Mouse (Mus musculus) spleen, embryonic (tissue): ENCODE measurements around the gene Taar9.
"Not testable (repeated sequence)": the region's sequence is repeated elsewhere in the genome, so short reads cannot be mapped to it uniquely, and the experiment has no call there.

Experiments used
- CTCF ChIA-PET: fragments of 350-600 bp; sonication (Branson Sonifier 250); formaldehyde crosslinking; loops from one replicate; lab custom pipeline; 2022; lab: Charles Lee

The Taar9 gene

GRCm38 (mm10) chr10:24109434-24109833 lies at the start of gene Taar9:
Gene Taar9, minus strand, starts transcription at chr10:24109534.
- CTCF ChIA-PET: not testable (repeated sequence)

GRCm38 (mm10) chr10:24158470-24159254 lies 49.3 kb upstream of the Taar9 start:
- CTCF ChIA-PET: interaction anchor here (0.7 kb wide), 1 partner anchor 38 kb away, joined by 5 read pairs; no protein-coding TSS in a partner anchor

GRCm38 (mm10) chr10:24150086-24150485 lies 40.8 kb upstream of the Taar9 start:
- CTCF ChIA-PET: interaction anchor here (1.0 kb wide), 1 partner anchor 18 kb away, joined by 5 read pairs; no protein-coding TSS in a partner anchor

GRCm38 (mm10) chr10:24149135-24149781 lies 39.9 kb upstream of the Taar9 start, which contains the start of gene Stx7:
Gene Stx7, plus strand, starts transcription at chr10:24149302.
- CTCF ChIA-PET: interaction anchor here (1.1 kb wide), 1 partner anchor 11 kb away, joined by 3 read pairs; no protein-coding TSS in a partner anchor

- CTCF ChIA-PET: no interaction called here
Observed at GRCm38 (mm10) chr10:24142735-24143134, 33.4 kb upstream of the Taar9 start.

- CTCF ChIA-PET: interaction anchor here (0.8 kb wide), 1 partner anchor 1662 kb away, joined by 12 read pairs; no protein-coding TSS in a partner anchor
Observed at GRCm38 (mm10) chr10:24138623-24139261, 29.4 kb upstream of the Taar9 start.

- CTCF ChIA-PET: no interaction called here
Observed at GRCm38 (mm10) chr10:24134071-24134645, 24.8 kb upstream of the Taar9 start.

GRCm38 (mm10) chr10:24133132-24133531 lies 23.8 kb upstream of the Taar9 start:
- CTCF ChIA-PET: no interaction called here

GRCm38 (mm10) chr10:24132273-24132672 lies 22.9 kb upstream of the Taar9 start:
- CTCF ChIA-PET: interaction anchor here (0.6 to 1.4 kb wide), 2 partner anchors 18 to 320 kb away, joined by 5 to 10 read pairs; no protein-coding TSS in a partner anchor

GRCm38 (mm10) chr10:24131451-24132262 lies 22.3 kb upstream of the Taar9 start:
- CTCF ChIA-PET: interaction anchor here (1.4 kb wide), 1 partner anchor 18 kb away, joined by 5 read pairs; no protein-coding TSS in a partner anchor

GRCm38 (mm10) chr10:24111116-24111778 lies 1.9 kb upstream of the Taar9 start:
- CTCF ChIA-PET: no interaction called here

- CTCF ChIA-PET: no interaction called here
Observed at GRCm38 (mm10) chr10:24108236-24108635, 1.1 kb downstream of the Taar9 start.

- CTCF ChIA-PET: no interaction called here
Observed at GRCm38 (mm10) chr10:24107747-24108146, 1.6 kb downstream of the Taar9 start.

- CTCF ChIA-PET: not testable (repeated sequence)
Observed at GRCm38 (mm10) chr10:24103299-24103698, 6.0 kb downstream of the Taar9 start.

GRCm38 (mm10) chr10:24101812-24102211 lies 7.5 kb downstream of the Taar9 start, which contains the start of gene Taar8c:
Gene Taar8c, minus strand, starts transcription at chr10:24101912.
- CTCF ChIA-PET: not testable (repeated sequence)

GRCm38 (mm10) chr10:24097010-24097409 lies 12.3 kb downstream of the Taar9 start:
- CTCF ChIA-PET: not testable (repeated sequence)

- CTCF ChIA-PET: no interaction called here
Observed at GRCm38 (mm10) chr10:24092194-24092593, 17.1 kb downstream of the Taar9 start, which contains the start of gene Taar8b. Gene Taar8b, minus strand, starts transcription at chr10:24092294.

GRCm38 (mm10) chr10:24087168-24087567 lies 22.2 kb downstream of the Taar9 start:
- CTCF ChIA-PET: no interaction called here

GRCm38 (mm10) chr10:24086555-24086954 lies 22.8 kb downstream of the Taar9 start:
- CTCF ChIA-PET: no interaction called here

- CTCF ChIA-PET: no interaction called here
Observed at GRCm38 (mm10) chr10:24085936-24086335, 23.4 kb downstream of the Taar9 start.
